Mouse (Mus musculus): ENCODE data around the gene Babam1. TPM values are rescaled to one million over a fixed set of nuclear protein-coding genes. Genes with fewer than 3 reads are reported as not detected.

The Babam1 gene
- polyA plus RNA-seq, 1 experiment from 2014 or later = 92.2 TPM

GRCm38 (mm10) chr8:71370711-71371235 lies 25.9 kb upstream of the Babam1 start:
- Histone ChIP-seq H3K27me3 (ENCODE audit: control insufficient read depth, insufficient read depth, low read length) (no peaks in the 10 kb centered on the region), H3K27ac (ENCODE audit: low read length) (0 out of 2 replicates have a peak overlapping the region, but pooled peaks have one; percentile 44), H3K9ac (replicated peaks; ENCODE audit: low read depth, low read length) (peak overlapping the region; percentile 19), H3K4me1 (ENCODE audit: control insufficient read depth, insufficient read depth, low read length) (peaks cover 15% of the 10 kb centered on the region), H3K4me3 (ENCODE audit: low read depth, low read length) (peak overlapping the region; percentile 53), H3K36me3 (ENCODE audit: control insufficient read depth, insufficient read depth, low read length) (peaks cover 41% of the 10 kb centered on the region), H3K4me2 (replicated peaks; ENCODE audit: low read depth, low read length) (peak overlapping the region; percentile 44), H3K9me3 (ENCODE audit: control insufficient read depth, low read depth, low read length) (no peaks in the 10 kb centered on the region)
- ATAC-seq (ENCODE audit: insufficient number of reproducible peaks, insufficient read depth, low FRiP score, low read depth) = no peak
- WGBS = 21% methylated on average over 5 of the region's 5 CpGs

GRCm38 (mm10) chr8:71371236-71371848 lies 25.3 kb upstream of the Babam1 start, which contains the start of gene Ocel1:
TSS of gene Ocel1 (plus strand) at chr8:71371298.
- Histone ChIP-seq H3K27me3 (ENCODE audit: control insufficient read depth, insufficient read depth, low read length) (no peaks in the 10 kb centered on the region), H3K4me3 (ENCODE audit: low read depth, low read length) (peak within 1 kb of the TSS; percentile 53), H3K27ac (ENCODE audit: low read length) (peak within 1 kb of the TSS; percentile 44; the same call in 1 of the 2 replicates), H3K4me2 (replicated peaks; ENCODE audit: low read depth, low read length) (peak within 1 kb of the TSS; percentile 44), H3K9ac (replicated peaks; ENCODE audit: low read depth, low read length) (peak within 1 kb of the TSS; percentile 19), H3K36me3 (ENCODE audit: control insufficient read depth, insufficient read depth, low read length) (peaks cover 42% of the 10 kb centered on the region), H3K4me1 (ENCODE audit: control insufficient read depth, insufficient read depth, low read length) (peaks cover 21% of the 10 kb centered on the region), H3K9me3 (ENCODE audit: control insufficient read depth, low read depth, low read length) (no peaks in the 10 kb centered on the region)
- WGBS = under 1% methylated on average over 66 of the region's 68 CpGs
- ATAC-seq (ENCODE audit: insufficient number of reproducible peaks, insufficient read depth, low FRiP score, low read depth) = peak; percentile 88

- H3K4me2 ChIP-seq (replicated peaks; ENCODE audit: low read depth, low read length) = no peak overlapping the region
- H3K27ac ChIP-seq (ENCODE audit: low read length) = no peak overlapping the region
- H3K4me1 ChIP-seq (ENCODE audit: control insufficient read depth, insufficient read depth, low read length) = peaks cover 27% of the 10 kb centered on the region
- no peaks in the 10 kb centered on the region for H3K27me3 ChIP-seq (ENCODE audit: control insufficient read depth, insufficient read depth, low read length)
- WGBS = 90% methylated on average over 12 of the region's 12 CpGs
- no peak for ATAC-seq (ENCODE audit: insufficient number of reproducible peaks, insufficient read depth, low FRiP score, low read depth)
- no peak overlapping the region for H3K9ac ChIP-seq (replicated peaks; ENCODE audit: low read depth, low read length)
- H3K4me3 ChIP-seq (ENCODE audit: low read depth, low read length) = no peak overlapping the region
- H3K9me3 ChIP-seq (ENCODE audit: control insufficient read depth, low read depth, low read length) = no peaks in the 10 kb centered on the region
- peaks cover 46% of the 10 kb centered on the region for H3K36me3 ChIP-seq (ENCODE audit: control insufficient read depth, insufficient read depth, low read length)
Observed at GRCm38 (mm10) chr8:71372427-71372826, 24.2 kb upstream of the Babam1 start.

- Histone ChIP-seq H3K4me2 (replicated peaks; ENCODE audit: low read depth, low read length) (no peak overlapping the region), H3K36me3 (ENCODE audit: control insufficient read depth, insufficient read depth, low read length) (peaks cover 50% of the 10 kb centered on the region), H3K27me3 (ENCODE audit: control insufficient read depth, insufficient read depth, low read length) (no peaks in the 10 kb centered on the region), H3K4me3 (ENCODE audit: low read depth, low read length) (no peak overlapping the region), H3K4me1 (ENCODE audit: control insufficient read depth, insufficient read depth, low read length) (peaks cover 23% of the 10 kb centered on the region), H3K27ac (ENCODE audit: low read length) (no peak overlapping the region), H3K9ac (replicated peaks; ENCODE audit: low read depth, low read length) (no peak overlapping the region), H3K9me3 (ENCODE audit: control insufficient read depth, low read depth, low read length) (no peaks in the 10 kb centered on the region)
- WGBS = 95% methylated on average over 3 of the region's 3 CpGs
- ATAC-seq (ENCODE audit: insufficient number of reproducible peaks, insufficient read depth, low FRiP score, low read depth) = no peak
Observed at GRCm38 (mm10) chr8:71373000-71373399, 23.7 kb upstream of the Babam1 start.

GRCm38 (mm10) chr8:71374616-71375206 lies 21.9 kb upstream of the Babam1 start:
- no peaks in the 10 kb centered on the region for H3K27me3 ChIP-seq (ENCODE audit: control insufficient read depth, insufficient read depth, low read length)
- H3K4me3 ChIP-seq (ENCODE audit: low read depth, low read length) = no peak overlapping the region
- peaks cover 29% of the 10 kb centered on the region for H3K4me1 ChIP-seq (ENCODE audit: control insufficient read depth, insufficient read depth, low read length)
- no peak overlapping the region for H3K9ac ChIP-seq (replicated peaks; ENCODE audit: low read depth, low read length)
- no peak for ATAC-seq (ENCODE audit: insufficient number of reproducible peaks, insufficient read depth, low FRiP score, low read depth)
- no peak overlapping the region for H3K27ac ChIP-seq (ENCODE audit: low read length)
- peaks cover 42% of the 10 kb centered on the region for H3K36me3 ChIP-seq (ENCODE audit: control insufficient read depth, insufficient read depth, low read length)
- WGBS = 79% methylated on average over 17 of the region's 17 CpGs
- H3K9me3 ChIP-seq (ENCODE audit: control insufficient read depth, low read depth, low read length) = no peaks in the 10 kb centered on the region
- no peak overlapping the region for H3K4me2 ChIP-seq (replicated peaks; ENCODE audit: low read depth, low read length)

GRCm38 (mm10) chr8:71375581-71376422 lies 20.9 kb upstream of the Babam1 start:
- Histone ChIP-seq H3K4me3 (ENCODE audit: low read depth, low read length) (peak overlapping the region; percentile 6; the same call in 1 of the 2 replicates), H3K9ac (replicated peaks; ENCODE audit: low read depth, low read length) (no peak overlapping the region), H3K4me1 (ENCODE audit: control insufficient read depth, insufficient read depth, low read length) (peaks cover 32% of the 10 kb centered on the region), H3K27me3 (ENCODE audit: control insufficient read depth, insufficient read depth, low read length) (no peaks in the 10 kb centered on the region), H3K4me2 (replicated peaks; ENCODE audit: low read depth, low read length) (peak overlapping the region; percentile 37), H3K36me3 (ENCODE audit: control insufficient read depth, insufficient read depth, low read length) (peaks cover 41% of the 10 kb centered on the region), H3K9me3 (ENCODE audit: control insufficient read depth, low read depth, low read length) (no peaks in the 10 kb centered on the region), H3K27ac (ENCODE audit: low read length) (peak overlapping the region; percentile 33; the same call in 1 of the 2 replicates)
- ATAC-seq (ENCODE audit: insufficient number of reproducible peaks, insufficient read depth, low FRiP score, low read depth) = peak; percentile 37
- 10% methylated on average over 72 of the region's 74 CpGs for WGBS

- Histone ChIP-seq H3K4me3 (ENCODE audit: low read depth, low read length) (0 out of 2 replicates have a peak overlapping the region, but pooled peaks have one; percentile 6), H3K4me1 (ENCODE audit: control insufficient read depth, insufficient read depth, low read length) (peaks cover 31% of the 10 kb centered on the region), H3K36me3 (ENCODE audit: control insufficient read depth, insufficient read depth, low read length) (peaks cover 41% of the 10 kb centered on the region)
Observed at GRCm38 (mm10) chr8:71376423-71377030, 20.1 kb upstream of the Babam1 start.

GRCm38 (mm10) chr8:71379008-71379407 lies 17.7 kb upstream of the Babam1 start:
- 0 out of 2 replicates have a peak overlapping the region, but pooled peaks have one; percentile 88 for H3K9ac ChIP-seq (replicated peaks; ENCODE audit: low read depth, low read length)
- peaks cover 27% of the 10 kb centered on the region for H3K36me3 ChIP-seq (ENCODE audit: control insufficient read depth, insufficient read depth, low read length)
- no peak for ATAC-seq (ENCODE audit: insufficient number of reproducible peaks, insufficient read depth, low FRiP score, low read depth)
- H3K27ac ChIP-seq (ENCODE audit: low read length) = no peak overlapping the region
- H3K4me1 ChIP-seq (ENCODE audit: control insufficient read depth, insufficient read depth, low read length) = peaks cover 46% of the 10 kb centered on the region
- no peaks in the 10 kb centered on the region for H3K9me3 ChIP-seq (ENCODE audit: control insufficient read depth, low read depth, low read length)
- no peaks in the 10 kb centered on the region for H3K27me3 ChIP-seq (ENCODE audit: control insufficient read depth, insufficient read depth, low read length)
- H3K4me3 ChIP-seq (ENCODE audit: low read depth, low read length) = no peak overlapping the region
- 73% methylated on average over 4 of the region's 4 CpGs for WGBS
- H3K4me2 ChIP-seq (replicated peaks; ENCODE audit: low read depth, low read length) = peak overlapping the region; percentile 89

More at GRCm38 (mm10) chr8:71376423-71377030, 20.1 kb upstream of the Babam1 start:
- Histone ChIP-seq H3K9me3 (ENCODE audit: control insufficient read depth, low read depth, low read length) (no peaks in the 10 kb centered on the region), H3K4me2 (replicated peaks; ENCODE audit: low read depth, low read length) (peak overlapping the region; percentile 37), H3K9ac (replicated peaks; ENCODE audit: low read depth, low read length) (no peak overlapping the region), H3K27ac (ENCODE audit: low read length) (no peak overlapping the region; the same call in 1 of the 2 replicates), H3K27me3 (ENCODE audit: control insufficient read depth, insufficient read depth, low read length) (no peaks in the 10 kb centered on the region)
- WGBS = 57% methylated on average over 8 of the region's 8 CpGs
- no peak for ATAC-seq (ENCODE audit: insufficient number of reproducible peaks, insufficient read depth, low FRiP score, low read depth)

Measured in stomach, embryonic 14.5 days (tissue).